Mouse (Mus musculus): ENCODE data around the gene Itgal.

DNA sequence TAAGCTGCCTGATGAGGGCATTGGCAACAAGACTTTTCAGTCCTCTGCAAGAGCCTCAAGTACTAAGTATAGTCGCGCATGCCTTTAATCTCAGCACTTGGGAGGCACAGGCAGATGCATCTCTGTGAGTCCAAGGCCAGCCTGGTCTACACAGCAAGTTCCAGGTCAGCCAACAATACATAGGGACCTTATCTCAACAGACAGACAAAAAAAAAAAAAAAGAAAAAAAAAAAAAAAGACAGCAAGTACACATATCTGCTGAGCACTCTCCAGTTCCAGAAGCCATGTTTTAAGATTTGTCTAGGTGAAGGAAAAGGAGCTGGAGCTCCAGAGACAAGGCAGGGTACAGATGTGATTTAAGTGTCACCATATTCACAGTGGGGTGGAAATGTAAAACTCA, 40.1 kb upstream of the Itgal start:
- TF ChIP-seq CTCF (IDR thresholded peaks at IDR 0.05; ENCODE audit: low read depth) (no peak), EP300 (IDR thresholded peaks at IDR 0.05; ENCODE audit: low read depth) (no peak)
